Mouse (Mus musculus): ENCODE results near the gene Tgds. TPM values are rescaled to one million over a fixed set of nuclear protein-coding genes. Genes with fewer than 3 reads are reported as not detected.

Tgds gene
- 23.9 and 24.4 TPM in 2 replicates for polyA plus RNA-seq (2015; fragmentation: Nextera tagmentation; extraction: Ambion mirVana)

- Histone ChIP-seq H3K4me3 (peak within 1 kb of the TSS; percentile 65), H3K36me3 (ENCODE audit: poor library complexity, severe bottlenecking) (peaks cover 15% of the 10 kb centered on the region), H3K4me2 (peak within 1 kb of the TSS; percentile 87), H3K27ac (no peak within 1 kb of the TSS), H3K27me3 (peaks cover 8% of the 10 kb centered on the region; the same call in 1 of the 2 replicates), H3K9ac (peak within 1 kb of the TSS; percentile 75), H3K9me3 (replicated peaks) (no peaks in the 10 kb centered on the region), H3K4me1 (peaks cover 28% of the 10 kb centered on the region)
- ATAC-seq = peak; percentile 84
- WGBS = under 1% methylated on average over 28 of the region's 28 CpGs
These were observed at the start of gene Tgds for GRCm38 (mm10) chr14:118132642-118132977. Gene Tgds (minus strand): TSS chr14:118132755.

- 0 out of 2 replicates have a peak, but pooled peaks cover 4% of the 10 kb centered on the region for H3K27me3 ChIP-seq
- H3K27ac ChIP-seq = peak overlapping the region; percentile 46
- H3K4me2 ChIP-seq = peak overlapping the region; percentile 83
- peak overlapping the region; percentile 66 for H3K9ac ChIP-seq
- H3K4me1 ChIP-seq = peaks cover 5% of the 10 kb centered on the region; the same call in 1 of the 2 replicates
- WGBS = 3% methylated on average over 10 of the region's 10 CpGs
- peak; percentile 93 for ATAC-seq
- H3K36me3 ChIP-seq (ENCODE audit: poor library complexity, severe bottlenecking) = no peaks in the 10 kb centered on the region
- peak overlapping the region; percentile 53 for H3K4me3 ChIP-seq
- H3K9me3 ChIP-seq (replicated peaks) = no peaks in the 10 kb centered on the region
These were observed 48.2 kb upstream of the Tgds start for GRCm38 (mm10) chr14:118180711-118181177.

- Histone ChIP-seq H3K9me3 (replicated peaks) (no peaks in the 10 kb centered on the region), H3K36me3 (ENCODE audit: poor library complexity, severe bottlenecking) (no peaks in the 10 kb centered on the region), H3K9ac (peak overlapping the region; percentile 66), H3K4me2 (peak overlapping the region; percentile 83), H3K4me1 (peaks cover 5% of the 10 kb centered on the region; the same call in 1 of the 2 replicates), H3K4me3 (peak overlapping the region; percentile 53), H3K27ac (peak overlapping the region; percentile 46; the same call in 1 of the 2 replicates), H3K27me3 (0 out of 2 replicates have a peak, but pooled peaks cover 4% of the 10 kb centered on the region)
- 0% methylated on average over 20 of the region's 20 CpGs for WGBS
- ATAC-seq = peak; percentile 90
These were observed 47.6 kb upstream of the Tgds start for GRCm38 (mm10) chr14:118180117-118180557.

- peak overlapping the region; percentile 46; the same call in 1 of the 2 replicates for H3K27ac ChIP-seq
- peak; percentile 34 for ATAC-seq
These were observed 47.1 kb upstream of the Tgds start for GRCm38 (mm10) chr14:118179701-118180100.

GRCm38 (mm10) chr14:118179251-118179650, 46.7 kb upstream of the Tgds start:
- 69% methylated on average over 1 of the region's 1 CpGs for WGBS
- Histone ChIP-seq H3K27ac (no peak overlapping the region), H3K4me1 (peaks cover 5% of the 10 kb centered on the region; the same call in 1 of the 2 replicates), H3K9ac (no peak overlapping the region), H3K27me3 (0 out of 2 replicates have a peak, but pooled peaks cover 4% of the 10 kb centered on the region), H3K36me3 (ENCODE audit: poor library complexity, severe bottlenecking) (no peaks in the 10 kb centered on the region), H3K4me2 (peak overlapping the region; percentile 83; the same call in 1 of the 2 replicates), H3K4me3 (no peak overlapping the region), H3K9me3 (replicated peaks) (no peaks in the 10 kb centered on the region)
- no peak for ATAC-seq

More at GRCm38 (mm10) chr14:118179701-118180100, 47.1 kb upstream of the Tgds start:
- Histone ChIP-seq H3K4me1 (peaks cover 5% of the 10 kb centered on the region; the same call in 1 of the 2 replicates), H3K4me2 (peak overlapping the region; percentile 83), H3K9ac (peak overlapping the region; percentile 66), H3K27me3 (0 out of 2 replicates have a peak, but pooled peaks cover 4% of the 10 kb centered on the region), H3K9me3 (replicated peaks) (no peaks in the 10 kb centered on the region), H3K4me3 (peak overlapping the region; percentile 53), H3K36me3 (ENCODE audit: poor library complexity, severe bottlenecking) (no peaks in the 10 kb centered on the region)
- WGBS = 34% methylated on average over 7 of the region's 7 CpGs

- no peaks in the 10 kb centered on the region for H3K27me3 ChIP-seq
- no peak overlapping the region for H3K4me3 ChIP-seq
- ATAC-seq = no peak
- H3K9me3 ChIP-seq (replicated peaks) = no peaks in the 10 kb centered on the region
- no peak overlapping the region for H3K9ac ChIP-seq
- H3K4me2 ChIP-seq = no peak overlapping the region
- H3K36me3 ChIP-seq (ENCODE audit: poor library complexity, severe bottlenecking) = no peaks in the 10 kb centered on the region
- H3K27ac ChIP-seq = no peak overlapping the region
- peaks cover 4% of the 10 kb centered on the region; the same call in 1 of the 2 replicates for H3K4me1 ChIP-seq
- WGBS = 94% methylated on average over 12 of the region's 12 CpGs
These were observed 43.1 kb upstream of the Tgds start for GRCm38 (mm10) chr14:118175694-118176085.

GRCm38 (mm10) chr14:118175071-118175693, 42.6 kb upstream of the Tgds start:
- Histone ChIP-seq H3K27ac (no peak overlapping the region), H3K9ac (no peak overlapping the region), H3K36me3 (ENCODE audit: poor library complexity, severe bottlenecking) (no peaks in the 10 kb centered on the region), H3K4me2 (no peak overlapping the region), H3K4me3 (no peak overlapping the region), H3K9me3 (replicated peaks) (no peaks in the 10 kb centered on the region), H3K27me3 (no peaks in the 10 kb centered on the region), H3K4me1 (no peaks in the 10 kb centered on the region)
- ATAC-seq = no peak
- WGBS = 86% methylated on average over 30 of the region's 30 CpGs

GRCm38 (mm10) chr14:118173590-118174203, 41.1 kb upstream of the Tgds start:
- Histone ChIP-seq H3K4me2 (no peak overlapping the region), H3K27ac (no peak overlapping the region), H3K9me3 (replicated peaks) (no peaks in the 10 kb centered on the region), H3K27me3 (no peaks in the 10 kb centered on the region), H3K36me3 (ENCODE audit: poor library complexity, severe bottlenecking) (peaks cover 9% of the 10 kb centered on the region), H3K4me3 (no peak overlapping the region), H3K4me1 (no peaks in the 10 kb centered on the region), H3K9ac (no peak overlapping the region)
- 0 out of 2 replicates have a peak, but pooled peaks have one; percentile 36 for ATAC-seq
- 74% methylated on average over 11 of the region's 11 CpGs for WGBS

- 92% methylated on average over 4 of the region's 4 CpGs for WGBS
- no peak overlapping the region for H3K9ac ChIP-seq
- no peaks in the 10 kb centered on the region for H3K9me3 ChIP-seq (replicated peaks)
- H3K36me3 ChIP-seq (ENCODE audit: poor library complexity, severe bottlenecking) = peaks cover 17% of the 10 kb centered on the region
- no peaks in the 10 kb centered on the region for H3K4me1 ChIP-seq
- H3K27ac ChIP-seq = no peak overlapping the region
- ATAC-seq = no peak
- H3K4me3 ChIP-seq = no peak overlapping the region
- no peaks in the 10 kb centered on the region for H3K27me3 ChIP-seq
- H3K4me2 ChIP-seq = no peak overlapping the region
These were observed 36.2 kb upstream of the Tgds start for GRCm38 (mm10) chr14:118168776-118169175.

GRCm38 (mm10) chr14:118162640-118163039, 30.1 kb upstream of the Tgds start:
- no peaks in the 10 kb centered on the region for H3K4me1 ChIP-seq
- H3K9ac ChIP-seq = no peak overlapping the region
- WGBS = 49% methylated on average over 14 of the region's 14 CpGs
- H3K4me2 ChIP-seq = no peak overlapping the region
- no peak for ATAC-seq
- no peak overlapping the region for H3K4me3 ChIP-seq
- no peak overlapping the region for H3K27ac ChIP-seq
- H3K27me3 ChIP-seq = no peaks in the 10 kb centered on the region
- H3K9me3 ChIP-seq (replicated peaks) = no peaks in the 10 kb centered on the region
- peaks cover 50% of the 10 kb centered on the region for H3K36me3 ChIP-seq (ENCODE audit: poor library complexity, severe bottlenecking)

- WGBS = 89% methylated on average over 3 of the region's 3 CpGs
- ATAC-seq = no peak
- H3K36me3 ChIP-seq (ENCODE audit: poor library complexity, severe bottlenecking) = peaks cover 50% of the 10 kb centered on the region
These were observed 29.2 kb upstream of the Tgds start for GRCm38 (mm10) chr14:118161751-118162150.

GRCm38 (mm10) chr14:118157146-118157545, 24.6 kb upstream of the Tgds start:
- 20% methylated on average over 5 of the region's 5 CpGs for WGBS
- Histone ChIP-seq H3K27ac (no peak overlapping the region), H3K27me3 (no peaks in the 10 kb centered on the region), H3K4me1 (no peaks in the 10 kb centered on the region), H3K36me3 (ENCODE audit: poor library complexity, severe bottlenecking) (peaks cover 53% of the 10 kb centered on the region), H3K4me3 (no peak overlapping the region), H3K9ac (no peak overlapping the region), H3K4me2 (no peak overlapping the region), H3K9me3 (replicated peaks) (no peaks in the 10 kb centered on the region)
- peak; percentile 17; the same call in 1 of the 2 replicates for ATAC-seq

More at GRCm38 (mm10) chr14:118161751-118162150, 29.2 kb upstream of the Tgds start:
- H3K4me2 ChIP-seq = no peak overlapping the region
- no peak overlapping the region for H3K27ac ChIP-seq
- no peaks in the 10 kb centered on the region for H3K9me3 ChIP-seq (replicated peaks)
- H3K9ac ChIP-seq = no peak overlapping the region
- H3K4me3 ChIP-seq = no peak overlapping the region
- H3K27me3 ChIP-seq = no peaks in the 10 kb centered on the region
- no peaks in the 10 kb centered on the region for H3K4me1 ChIP-seq
